Mouse (Mus musculus) ES-Bruce4 (cell line): Measurements from ENCODE around the gene Olfr1312. TPM values are rescaled to one million over a fixed set of nuclear protein-coding genes. Genes with fewer than 3 reads are reported as not detected.
"Not testable (repeated sequence)": the region's sequence is repeated elsewhere in the genome, so short reads cannot be mapped to it uniquely, and the experiment has no call there.

Source experiments
- H3K27ac ChIP-seq: 2 replicates; pipeline ENCODE4 v1.5.1; 2012; ENCODE audit warnings: low read length, inconsistent platforms; ENCODE audit not compliant: insufficient read depth
- H3K27me3 ChIP-seq: 2 replicates; pipeline ENCODE4 v1.6.1; 2012; ENCODE audit warnings: mild to moderate bottlenecking, low read length, inconsistent platforms; ENCODE audit not compliant: control insufficient read depth, poor library complexity, insufficient read depth, severe bottlenecking
- H3K36me3 ChIP-seq: 2 replicates; pipeline ENCODE4 v1.6.1; 2012; ENCODE audit warnings: inconsistent platforms, mild to moderate bottlenecking, low read length, moderate library complexity; ENCODE audit not compliant: control insufficient read depth, poor library complexity, insufficient read depth, severe bottlenecking
- H3K4me1 ChIP-seq: one replicate; pipeline ENCODE4 v1.8.1; 2011; ENCODE audit warnings: low read length; ENCODE audit not compliant: control insufficient read depth, insufficient read depth
- H3K4me3 ChIP-seq: 2 replicates; pipeline ENCODE4 v1.5.1; 2011; ENCODE audit warnings: low read depth, mild to moderate bottlenecking, low read length
- H3K9ac ChIP-seq: 2 replicates; pipeline ENCODE4 v1.6.1; 2012; ENCODE audit warnings: low read depth, mild to moderate bottlenecking, inconsistent platforms; ENCODE audit not compliant: poor library complexity, severe bottlenecking
- H3K9me3 ChIP-seq: replicated peaks from 2 replicates; pipeline ENCODE4 v1.6.1; 2012; ENCODE audit warnings: mild to moderate bottlenecking, low read length, inconsistent platforms; ENCODE audit not compliant: control insufficient read depth, poor library complexity, insufficient read depth, severe bottlenecking
- CTCF ChIP-seq: IDR thresholded peaks from one replicate; pipeline ENCODE4 v1.8.1; 2011; ENCODE audit warnings: low read depth, low read length
- EP300 ChIP-seq: IDR thresholded peaks from 2 replicates; pipeline ENCODE4 v1.6.1; 2011; ENCODE audit warnings: low read depth, low read length; ENCODE audit not compliant: insufficient read depth
- POLR2A ChIP-seq: IDR thresholded peaks from one replicate; pipeline ENCODE4 v1.8.1; 2011; ENCODE audit warnings: low read length; ENCODE audit not compliant: insufficient read depth
- polyA plus RNA-seq: library from polyadenylated mRNA; stranded (reverse); fragments of >200 nt; gene quantifications from 2 replicates; pipeline ENCODE4 v1.2.4, GENCODE M21; 2011; ENCODE audit warnings: low read depth; ENCODE audit not compliant: missing spikeins, insufficient read depth, insufficient read length

Gene Olfr1312
- not detected in 2 replicates for polyA plus RNA-seq

- no peaks in the 10 kb centered on the region for H3K36me3 ChIP-seq
- H3K27me3 ChIP-seq = no peaks in the 10 kb centered on the region
- H3K4me3 ChIP-seq = no peak within 1 kb of the TSS
- TF ChIP-seq CTCF (no peak), EP300 (no peak), POLR2A (no peak)
- no peak within 1 kb of the TSS for H3K27ac ChIP-seq
- no peaks in the 10 kb centered on the region for H3K4me1 ChIP-seq
- H3K9ac ChIP-seq = no peak within 1 kb of the TSS
- 0 out of 2 replicates have a peak, but pooled peaks cover 3% of the 10 kb centered on the region for H3K9me3 ChIP-seq
Observed at GRCm38 (mm10) chr2:112050138-112050537, at the start of gene Olfr1312. TSS of gene Olfr1312 (minus strand) at chr2:112050238.

GRCm38 (mm10) chr2:112096681-112097080, 46.6 kb upstream of the Olfr1312 start, which contains the start of gene Olfr1314:
TSS of gene Olfr1314 (minus strand) at chr2:112096781.
- no peaks in the 10 kb centered on the region for H3K4me1 ChIP-seq
- H3K9ac ChIP-seq = no peak within 1 kb of the TSS
- no peaks in the 10 kb centered on the region for H3K27me3 ChIP-seq
- no peaks in the 10 kb centered on the region for H3K36me3 ChIP-seq
- H3K27ac ChIP-seq = no peak within 1 kb of the TSS
- no peak within 1 kb of the TSS for H3K4me3 ChIP-seq
- H3K9me3 ChIP-seq = no peaks in the 10 kb centered on the region; the same call in 1 of the 2 replicates
- no peak for TF ChIP-seq EP300
- TF ChIP-seq CTCF = no peak
- no peak for TF ChIP-seq POLR2A

GRCm38 (mm10) chr2:112077743-112078142, 27.7 kb upstream of the Olfr1312 start, which contains the start of gene Olfr1313:
TSS of gene Olfr1313 (minus strand) at chr2:112077843.
- Histone ChIP-seq H3K27me3 (no peaks in the 10 kb centered on the region), H3K9me3 (no peaks in the 10 kb centered on the region), H3K27ac (no peak within 1 kb of the TSS), H3K4me1 (no peaks in the 10 kb centered on the region), H3K9ac (no peak within 1 kb of the TSS), H3K4me3 (no peak within 1 kb of the TSS), H3K36me3 (no peaks in the 10 kb centered on the region)
- TF ChIP-seq CTCF (no peak), EP300 (no peak), POLR2A (no peak)

GRCm38 (mm10) chr2:112026971-112027370, 23.1 kb downstream of the Olfr1312 start:
- not testable (repeated sequence) for H3K4me1 ChIP-seq, H3K9me3 ChIP-seq, H3K36me3 ChIP-seq, H3K4me3 ChIP-seq, H3K27me3 ChIP-seq, H3K27ac ChIP-seq, H3K9ac ChIP-seq

- Histone ChIP-seq H3K4me3 (no peak within 1 kb of the TSS), H3K36me3 (no peaks in the 10 kb centered on the region), H3K9ac (no peak within 1 kb of the TSS), H3K4me1 (no peaks in the 10 kb centered on the region), H3K27ac (no peak within 1 kb of the TSS), H3K9me3 (no peaks in the 10 kb centered on the region), H3K27me3 (no peaks in the 10 kb centered on the region)
- TF ChIP-seq EP300 (no peak), CTCF (no peak), POLR2A (no peak)
Observed at GRCm38 (mm10) chr2:112024312-112024711, 25.7 kb downstream of the Olfr1312 start, which contains the start of gene Olfr1311. TSS of gene Olfr1311 (minus strand) at chr2:112024412.

GRCm38 (mm10) chr2:112014900-112015299, 35.1 kb downstream of the Olfr1312 start:
- Histone ChIP-seq H3K9me3 (no peaks in the 10 kb centered on the region), H3K4me3 (no peak overlapping the region), H3K9ac (no peak overlapping the region), H3K4me1 (no peaks in the 10 kb centered on the region), H3K36me3 (no peaks in the 10 kb centered on the region), H3K27me3 (no peaks in the 10 kb centered on the region), H3K27ac (no peak overlapping the region)
- no peak for TF ChIP-seq CTCF
- no peak for TF ChIP-seq EP300
- TF ChIP-seq POLR2A = no peak
